Mouse (Mus musculus) embryonic fibroblast, embryonic 13.5 days (primary cell): ENCODE results near the gene Otulin.

Source experiments
- CTCF ChIP-seq: IDR thresholded peaks from 2 replicates; pipeline ENCODE4 v1.5.1; 2011; ENCODE audit warnings: mild to moderate bottlenecking, control low read depth, low read length, moderate library complexity, borderline replicate concordance; ENCODE audit not compliant: insufficient read depth
- POLR2A ChIP-seq: IDR thresholded peaks from 2 replicates; pipeline ENCODE4 v1.6.1; 2011; ENCODE audit warnings: low read depth, mild to moderate bottlenecking, control low read depth, low read length, moderate library complexity

GRCm38 (mm10) chr15:27590812-27591211 is 39.7 kb downstream of the Otulin start:
- no peak for TF ChIP-seq CTCF
- no peak for TF ChIP-seq POLR2A
